Mouse (Mus musculus): ENCODE data around the gene Exoc4. TPM values are rescaled to one million over a fixed set of nuclear protein-coding genes. Genes with fewer than 3 reads are reported as not detected.

Exoc4 gene
- polyA plus RNA-seq, 1 experiment: 7.7 TPM

- TF ChIP-seq GATA1 (IDR thresholded peaks at IDR 0.05; ENCODE audit: low read length): no peak
Measured at GRCm38 (mm10) chr6:33497348-33497747, 248.5 kb downstream of the Exoc4 start.

GRCm38 (mm10) chr6:33502388-33502787 lies 253.5 kb downstream of the Exoc4 start:
- no peak for TF ChIP-seq GATA1 (IDR thresholded peaks at IDR 0.05; ENCODE audit: low read length)

- no peak for TF ChIP-seq GATA1 (IDR thresholded peaks at IDR 0.05; ENCODE audit: low read length)
Measured at GRCm38 (mm10) chr6:33503381-33503780, 254.5 kb downstream of the Exoc4 start.

- TF ChIP-seq GATA1 (IDR thresholded peaks at IDR 0.05; ENCODE audit: low read length): no peak
Measured at GRCm38 (mm10) chr6:33507134-33507533, 258.2 kb downstream of the Exoc4 start.

- TF ChIP-seq GATA1 (IDR thresholded peaks at IDR 0.05; ENCODE audit: low read length): no peak
Measured at GRCm38 (mm10) chr6:33515391-33515790, 266.5 kb downstream of the Exoc4 start.

- TF ChIP-seq GATA1 (IDR thresholded peaks at IDR 0.05; ENCODE audit: low read length): no peak
Measured at GRCm38 (mm10) chr6:33516798-33517197, 267.9 kb downstream of the Exoc4 start.

GRCm38 (mm10) chr6:33517890-33518410 lies 269.1 kb downstream of the Exoc4 start:
- no peak for TF ChIP-seq GATA1 (IDR thresholded peaks at IDR 0.05; ENCODE audit: low read length)

- no peak for TF ChIP-seq GATA1 (IDR thresholded peaks at IDR 0.05; ENCODE audit: low read length)
Measured at GRCm38 (mm10) chr6:33525695-33526366, 276.9 kb downstream of the Exoc4 start.

- no peak for TF ChIP-seq GATA1 (IDR thresholded peaks at IDR 0.05; ENCODE audit: low read length)
Measured at GRCm38 (mm10) chr6:33540356-33540755, 291.5 kb downstream of the Exoc4 start.

- TF ChIP-seq GATA1 (IDR thresholded peaks at IDR 0.05; ENCODE audit: low read length): no peak
Measured at GRCm38 (mm10) chr6:33542712-33543111, 293.8 kb downstream of the Exoc4 start.

GRCm38 (mm10) chr6:33551934-33552333 lies 303.0 kb downstream of the Exoc4 start:
- TF ChIP-seq GATA1 (IDR thresholded peaks at IDR 0.05; ENCODE audit: low read length): no peak

- no peak for TF ChIP-seq GATA1 (IDR thresholded peaks at IDR 0.05; ENCODE audit: low read length)
Measured at GRCm38 (mm10) chr6:33560925-33561324, 312.0 kb downstream of the Exoc4 start.

- no peak for TF ChIP-seq GATA1 (IDR thresholded peaks at IDR 0.05; ENCODE audit: low read length)
Measured at GRCm38 (mm10) chr6:33561911-33562310, 313.0 kb downstream of the Exoc4 start.

GRCm38 (mm10) chr6:33575947-33576346 lies 327.1 kb downstream of the Exoc4 start:
- TF ChIP-seq GATA1 (IDR thresholded peaks at IDR 0.05; ENCODE audit: low read length): no peak

- no peak for TF ChIP-seq GATA1 (IDR thresholded peaks at IDR 0.05; ENCODE audit: low read length)
Measured at GRCm38 (mm10) chr6:33608469-33608868, 359.6 kb downstream of the Exoc4 start.

GRCm38 (mm10) chr6:33613978-33614377 lies 365.1 kb downstream of the Exoc4 start:
- TF ChIP-seq GATA1 (IDR thresholded peaks at IDR 0.05; ENCODE audit: low read length): no peak

- TF ChIP-seq GATA1 (IDR thresholded peaks at IDR 0.05; ENCODE audit: low read length): no peak
Measured at GRCm38 (mm10) chr6:33618590-33618989, 369.7 kb downstream of the Exoc4 start.

Measured in G1E-ER4 (cell line).